Mouse (Mus musculus) stomach, postnatal 0 days (tissue): ENCODE data around the gene Sgcg.

Experiments used
- CTCF ChIP-seq: IDR thresholded peaks from 2 replicates; pipeline ENCODE4 v1.5.1; 2016; ENCODE audit warnings: antibody characterized with exemption, low read depth, mild to moderate bottlenecking, moderate library complexity
- EP300 ChIP-seq: optimal IDR thresholded peaks from 2 replicates; pipeline ENCODE3; 2016; ENCODE audit warnings: antibody characterized with exemption

DNA sequence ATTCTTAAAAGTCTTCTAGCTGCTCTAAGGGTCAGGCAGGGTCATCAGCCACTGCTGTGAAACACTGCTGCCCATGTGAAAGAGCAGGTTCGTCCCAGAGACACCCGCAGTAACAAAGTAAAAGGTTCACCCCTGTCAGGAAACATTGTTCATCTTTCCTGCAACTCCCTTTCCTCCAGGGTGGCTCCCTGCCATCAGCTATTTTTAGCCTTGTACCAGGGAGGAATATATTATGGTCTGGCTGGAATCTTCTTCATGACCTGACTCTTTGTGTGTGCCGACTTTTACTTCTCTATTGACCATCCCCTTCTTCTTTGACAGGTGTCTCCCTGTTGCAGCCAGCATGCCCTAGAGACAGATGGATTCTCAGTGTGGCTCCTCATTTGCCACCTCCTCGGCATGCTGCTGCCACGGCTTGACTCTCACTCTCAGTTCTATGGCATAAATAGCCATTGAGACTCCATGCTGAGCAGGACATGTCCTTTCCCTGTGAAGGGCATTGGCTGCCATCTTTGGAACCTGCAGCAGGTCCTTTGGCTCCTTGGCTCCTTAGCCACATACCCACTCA is 9.7 kb upstream of the Sgcg start:
- TF ChIP-seq CTCF (no peak), EP300 (no peak)
